Mouse (Mus musculus) intestine, embryonic 14.5 days (tissue): Measurements from ENCODE around the gene Znrf3. TPM values are rescaled to one million over a fixed set of nuclear protein-coding genes. Genes with fewer than 3 reads are reported as not detected.

Source experiments
- ATAC-seq: fragments of 200-750 bp; cut with Nextera tagmentation; replicated peaks from 2 replicates; pipeline ENCODE4 v1.8.0; 2017; ENCODE audit warnings: low read depth, moderate number of reproducible peaks, moderate TSS enrichment, moderate library complexity; ENCODE audit not compliant: low FRiP score, low TSS enrichment
- DNase-seq: peaks from one replicate; pipeline ENCODE4 v3.0.0-alpha.2; 2018; ENCODE audit warnings: low spot score
- H3K27ac ChIP-seq: fragments of 300-500 bp; sonication (generic); 2 replicates; pipeline ENCODE4 v1.5.1; 2014; ENCODE audit warnings: low read depth, mild to moderate bottlenecking, control low read depth
- H3K27me3 ChIP-seq: fragments of 300-500 bp; sonication (generic); replicated peaks from 2 replicates; pipeline ENCODE4 v1.6.1; 2014; ENCODE audit warnings: low read length, control low read depth; ENCODE audit not compliant: control insufficient read depth, insufficient read depth
- H3K36me3 ChIP-seq: fragments of 300-500 bp; sonication (generic); 2 replicates; pipeline ENCODE4 v1.6.1; 2014; ENCODE audit warnings: low read length, control low read depth; ENCODE audit not compliant: control insufficient read depth, insufficient read depth
- H3K4me1 ChIP-seq: fragments of 300-500 bp; sonication (generic); replicated peaks from 2 replicates; pipeline ENCODE4 v1.6.1; 2014; ENCODE audit warnings: low read length, control low read depth, mixed read lengths; ENCODE audit not compliant: control insufficient read depth, insufficient read depth
- H3K4me2 ChIP-seq: fragments of 300-500 bp; sonication (generic); 2 replicates; pipeline ENCODE4 v1.6.1; 2014; ENCODE audit warnings: low read length
- H3K4me3 ChIP-seq: fragments of 300-500 bp; sonication (generic); 2 replicates; pipeline ENCODE4 v1.5.1; 2014; ENCODE audit warnings: low read depth, low read length, control low read depth, mixed read lengths
- H3K9ac ChIP-seq: fragments of 300-500 bp; sonication (generic); 2 replicates; pipeline ENCODE4 v1.6.1; 2014; ENCODE audit warnings: mild to moderate bottlenecking, low read length
- H3K9me3 ChIP-seq: fragments of 300-500 bp; sonication (generic); 2 replicates; pipeline ENCODE4 v1.6.1; 2016; ENCODE audit warnings: low read length, control low read depth; ENCODE audit not compliant: control insufficient read depth
- WGBS: fragments of 180-500 bp; shearing (Covaris S2); extraction: QIAGEN DNeasy Blood & Tissue Kit; methylation state at CpG from one replicate; pipeline ENCODE4 v1.1.7; 2014; 5-methylcytosine and 5-hydroxymethylcytosine counted together
- polyA plus RNA-seq: library from polyadenylated mRNA; unstranded; fragments of >200 nt; fragmentation: Nextera tagmentation; extraction: Ambion mirVana; gene quantifications from 2 replicates; pipeline ENCODE4 v1.2.1, GENCODE M21; 2014

The Znrf3 gene
- polyA plus RNA-seq, 1 experiment from 2014 or later: 12.0 TPM

GRCm38 (mm10) chr11:5289826-5290580 lies 154.6 kb downstream of the Znrf3 start:
- Histone ChIP-seq H3K9ac (no peak overlapping the region), H3K27me3 (no peaks in the 10 kb centered on the region), H3K9me3 (no peaks in the 10 kb centered on the region), H3K4me3 (no peak overlapping the region), H3K36me3 (peaks cover 37% of the 10 kb centered on the region), H3K27ac (no peak overlapping the region), H3K4me1 (no peaks in the 10 kb centered on the region), H3K4me2 (no peak overlapping the region)
- ATAC-seq (no peak), DNase-seq (no peak)
- 71% methylated on average over 4 of the region's 4 CpGs for WGBS

- Histone ChIP-seq H3K27me3 (no peaks in the 10 kb centered on the region), H3K9me3 (no peaks in the 10 kb centered on the region), H3K36me3 (peaks cover 80% of the 10 kb centered on the region), H3K4me2 (no peak overlapping the region), H3K9ac (no peak overlapping the region), H3K27ac (no peak overlapping the region), H3K4me1 (no peaks in the 10 kb centered on the region), H3K4me3 (no peak overlapping the region)
- DNase-seq (no peak), ATAC-seq (no peak)
- 88% methylated on average over 2 of the region's 2 CpGs for WGBS
Observed at GRCm38 (mm10) chr11:5283987-5284386, 160.7 kb downstream of the Znrf3 start.

GRCm38 (mm10) chr11:5280932-5281331 lies 163.7 kb downstream of the Znrf3 start:
- ATAC-seq: no peak
- WGBS: 85% methylated on average over 7 of the region's 7 CpGs
- DNase-seq: no peak

GRCm38 (mm10) chr11:5278463-5278862 lies 166.2 kb downstream of the Znrf3 start:
- no peak overlapping the region for H3K9ac ChIP-seq
- 78% methylated on average over 2 of the region's 2 CpGs for WGBS
- DNase-seq (no peak), ATAC-seq (no peak)
- H3K4me1 ChIP-seq: no peaks in the 10 kb centered on the region
- no peak overlapping the region for H3K4me2 ChIP-seq
- no peaks in the 10 kb centered on the region for H3K27me3 ChIP-seq
- H3K9me3 ChIP-seq: no peaks in the 10 kb centered on the region
- no peak overlapping the region for H3K4me3 ChIP-seq
- peaks cover 33% of the 10 kb centered on the region for H3K36me3 ChIP-seq
- H3K27ac ChIP-seq: no peak overlapping the region

More at GRCm38 (mm10) chr11:5280932-5281331, 163.7 kb downstream of the Znrf3 start:
- Histone ChIP-seq H3K4me2 (no peak overlapping the region), H3K27me3 (no peaks in the 10 kb centered on the region), H3K36me3 (peaks cover 53% of the 10 kb centered on the region), H3K27ac (no peak overlapping the region), H3K4me1 (no peaks in the 10 kb centered on the region), H3K4me3 (no peak overlapping the region), H3K9me3 (no peaks in the 10 kb centered on the region), H3K9ac (no peak overlapping the region)

GRCm38 (mm10) chr11:5277307-5277971 lies 167.2 kb downstream of the Znrf3 start:
- H3K9ac ChIP-seq: no peak overlapping the region
- H3K9me3 ChIP-seq: no peaks in the 10 kb centered on the region
- no peak for ATAC-seq
- no peak overlapping the region for H3K27ac ChIP-seq
- no peak overlapping the region for H3K4me2 ChIP-seq
- peaks cover 23% of the 10 kb centered on the region for H3K36me3 ChIP-seq
- H3K4me1 ChIP-seq: no peaks in the 10 kb centered on the region
- WGBS: 85% methylated on average over 5 of the region's 5 CpGs
- no peak for DNase-seq
- no peak overlapping the region for H3K4me3 ChIP-seq
- H3K27me3 ChIP-seq: no peaks in the 10 kb centered on the region

- H3K9me3 ChIP-seq: no peaks in the 10 kb centered on the region
- WGBS: 87% methylated on average over 4 of the region's 4 CpGs
- 0 out of 2 replicates have a peak, but pooled peaks cover under 1% of the 10 kb centered on the region for H3K36me3 ChIP-seq
- no peak for DNase-seq
- no peak overlapping the region for H3K4me3 ChIP-seq
- no peaks in the 10 kb centered on the region for H3K27me3 ChIP-seq
- no peak for ATAC-seq
- no peak overlapping the region for H3K9ac ChIP-seq
- H3K27ac ChIP-seq: no peak overlapping the region
- no peaks in the 10 kb centered on the region for H3K4me1 ChIP-seq
- H3K4me2 ChIP-seq: no peak overlapping the region
Observed at GRCm38 (mm10) chr11:5275216-5275615, 169.4 kb downstream of the Znrf3 start.

- H3K9me3 ChIP-seq: no peaks in the 10 kb centered on the region
- no peaks in the 10 kb centered on the region for H3K36me3 ChIP-seq
- WGBS: 79% methylated on average over 9 of the region's 9 CpGs
- H3K4me3 ChIP-seq: no peak overlapping the region
- DNase-seq: no peak
- H3K4me2 ChIP-seq: no peak overlapping the region
- H3K27me3 ChIP-seq: no peaks in the 10 kb centered on the region
- H3K9ac ChIP-seq: no peak overlapping the region
- no peak overlapping the region for H3K27ac ChIP-seq
- ATAC-seq: no peak
- no peaks in the 10 kb centered on the region for H3K4me1 ChIP-seq
Observed at GRCm38 (mm10) chr11:5272536-5273234, 172.0 kb downstream of the Znrf3 start.

- Histone ChIP-seq H3K4me1 (no peaks in the 10 kb centered on the region), H3K9ac (no peak overlapping the region), H3K36me3 (no peaks in the 10 kb centered on the region), H3K4me2 (no peak overlapping the region), H3K27ac (no peak overlapping the region), H3K9me3 (no peaks in the 10 kb centered on the region), H3K4me3 (no peak overlapping the region), H3K27me3 (no peaks in the 10 kb centered on the region)
- WGBS: 72% methylated on average over 4 of the region's 4 CpGs
- no peak for ATAC-seq
- DNase-seq: no peak
Observed at GRCm38 (mm10) chr11:5272066-5272360, 172.6 kb downstream of the Znrf3 start.
